Mouse (Mus musculus) kidney, adult 2 months (tissue): Measurements from ENCODE around the gene Speer4c. TPM values are rescaled to one million over a fixed set of nuclear protein-coding genes. Genes with fewer than 3 reads are reported as not detected.
"Not testable (repeated sequence)": the region's sequence is repeated elsewhere in the genome, so short reads cannot be mapped to it uniquely, and the experiment has no call there.

Experiments
- DNase-seq: peaks from one replicate; pipeline ENCODE4 v3.0.0; 2021
- H3K27ac ChIP-seq: fragments of 200-500 bp; 2 replicates; pipeline ENCODE4 v1.5.1; 2012; ENCODE audit warnings: low read depth, low read length, control low read depth, inconsistent platforms; ENCODE audit not compliant: insufficient read depth
- H3K27me3 ChIP-seq: fragments of 200-500 bp; replicated peaks from 2 replicates; pipeline ENCODE4 v1.6.1; 2012; ENCODE audit warnings: mild to moderate bottlenecking, moderate library complexity, low read length, inconsistent platforms; ENCODE audit not compliant: control insufficient read depth, insufficient read depth
- H3K36me3 ChIP-seq: fragments of 200-500 bp; 2 replicates; pipeline ENCODE4 v1.6.1; 2012; ENCODE audit warnings: mild to moderate bottlenecking, moderate library complexity, low read length, inconsistent platforms; ENCODE audit not compliant: control insufficient read depth, insufficient read depth
- H3K4me1 ChIP-seq: fragments of 200-500 bp; 2 replicates; pipeline ENCODE4 v1.6.1; 2011; ENCODE audit warnings: low read length; ENCODE audit not compliant: control insufficient read depth, insufficient read depth
- H3K4me3 ChIP-seq: fragments of 200-500 bp; 2 replicates; pipeline ENCODE4 v1.5.1; 2011; ENCODE audit warnings: mild to moderate bottlenecking, low read depth, low read length, control low read depth; ENCODE audit not compliant: insufficient read depth
- CTCF ChIP-seq: fragments of 200-500 bp; conservative IDR thresholded peaks from 2 replicates; pipeline ENCODE4 v1.5.1; 2011; ENCODE audit warnings: low read depth, mild to moderate bottlenecking, control low read depth, low read length, moderate library complexity, mixed read lengths; ENCODE audit not compliant: insufficient read depth, insufficient read length
- POLR2A ChIP-seq: fragments of 200-500 bp; IDR thresholded peaks from one replicate; pipeline ENCODE4 v1.6.1; 2011; ENCODE audit warnings: low read depth, low read length, control low read depth
- WGBS: fragments of 180-500 bp; shearing (Covaris S2); methylation state at CpG from one replicate; pipeline ENCODE4 v1.1.7; 2018; 5-methylcytosine and 5-hydroxymethylcytosine counted together
- polyA plus RNA-seq: library from polyadenylated mRNA; depleted of rRNA; stranded (reverse); fragments of >200 nt; gene quantifications from 2 replicates; pipeline ENCODE4 v1.2.3, GENCODE M21; 2012; rRNA removed

Gene Speer4c
- not detected in 2 replicates for polyA plus RNA-seq

DNA sequence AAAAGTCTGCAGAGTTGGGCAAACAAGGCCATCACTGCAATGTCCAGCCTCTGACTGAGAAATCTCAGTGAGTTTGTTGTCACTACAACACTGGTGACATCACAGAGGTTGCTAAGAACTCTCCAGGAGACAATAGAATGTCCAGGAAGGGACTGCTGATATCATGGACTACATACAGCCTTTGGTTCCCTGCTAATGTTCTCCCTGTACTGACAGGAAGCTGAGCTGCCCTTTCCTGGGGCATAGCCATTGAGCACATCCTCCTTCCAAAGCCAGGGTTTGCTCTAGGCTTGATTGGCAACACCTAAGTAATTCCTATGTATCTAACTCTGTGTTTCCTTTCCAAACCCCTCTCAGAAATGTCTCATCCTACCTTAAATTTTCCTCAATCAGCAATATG is at the start of gene Speer4c:
Speer4c (minus strand) TSS at position 101 of the 400 bp plus-strand sequence.
- not testable (repeated sequence) for H3K27ac ChIP-seq, H3K27me3 ChIP-seq, H3K4me1 ChIP-seq, H3K36me3 ChIP-seq, DNase-seq, H3K4me3 ChIP-seq

DNA sequence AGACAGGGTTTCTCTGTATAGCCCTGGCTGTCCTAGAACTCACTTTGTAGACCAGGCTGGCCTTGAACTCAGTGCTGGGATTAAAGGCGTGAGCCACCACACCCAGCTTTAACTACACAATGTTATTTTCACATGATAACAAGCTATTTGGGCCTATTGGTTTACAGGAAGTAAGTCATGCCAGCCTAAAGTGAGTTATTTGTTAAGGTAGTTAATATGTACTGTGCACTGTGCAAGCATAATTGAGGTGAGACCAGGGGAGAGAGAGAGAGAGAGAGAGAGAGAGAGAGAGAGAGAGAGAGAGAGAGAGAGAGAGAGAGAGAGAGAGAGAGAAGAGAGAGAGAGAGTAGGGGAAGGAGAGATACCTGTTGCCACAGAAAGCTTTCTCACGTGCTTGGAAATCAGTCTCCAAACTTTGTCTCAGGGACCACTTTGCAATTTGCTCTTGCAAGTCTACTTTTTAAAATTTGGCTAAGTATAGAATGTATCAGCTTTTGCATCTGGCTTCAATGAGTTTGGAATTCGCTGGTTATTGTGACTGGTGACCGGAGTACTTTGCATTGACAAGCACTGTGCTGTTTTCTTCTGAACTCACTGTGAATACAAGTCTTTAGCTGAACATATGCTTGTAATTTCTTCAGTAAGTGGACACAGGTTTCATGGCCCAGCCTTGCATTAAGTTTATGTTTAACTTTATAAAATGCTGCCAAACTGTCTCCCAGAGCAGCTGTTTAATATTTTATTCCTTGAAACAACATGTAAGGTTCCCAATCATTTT is 33.6 kb upstream of the Speer4c start:
- Histone ChIP-seq H3K27me3 (no peaks in the 10 kb centered on the region), H3K36me3 (no peaks in the 10 kb centered on the region), H3K4me1 (no peaks in the 10 kb centered on the region; the same call in 1 of the 2 replicates), H3K4me3 (no peak overlapping the region), H3K27ac (no peak overlapping the region)
- peak; percentile 9 for DNase-seq
- 49% methylated on average over 4 of the region's 4 CpGs for WGBS
- TF ChIP-seq CTCF (no peak), POLR2A (no peak)

DNA sequence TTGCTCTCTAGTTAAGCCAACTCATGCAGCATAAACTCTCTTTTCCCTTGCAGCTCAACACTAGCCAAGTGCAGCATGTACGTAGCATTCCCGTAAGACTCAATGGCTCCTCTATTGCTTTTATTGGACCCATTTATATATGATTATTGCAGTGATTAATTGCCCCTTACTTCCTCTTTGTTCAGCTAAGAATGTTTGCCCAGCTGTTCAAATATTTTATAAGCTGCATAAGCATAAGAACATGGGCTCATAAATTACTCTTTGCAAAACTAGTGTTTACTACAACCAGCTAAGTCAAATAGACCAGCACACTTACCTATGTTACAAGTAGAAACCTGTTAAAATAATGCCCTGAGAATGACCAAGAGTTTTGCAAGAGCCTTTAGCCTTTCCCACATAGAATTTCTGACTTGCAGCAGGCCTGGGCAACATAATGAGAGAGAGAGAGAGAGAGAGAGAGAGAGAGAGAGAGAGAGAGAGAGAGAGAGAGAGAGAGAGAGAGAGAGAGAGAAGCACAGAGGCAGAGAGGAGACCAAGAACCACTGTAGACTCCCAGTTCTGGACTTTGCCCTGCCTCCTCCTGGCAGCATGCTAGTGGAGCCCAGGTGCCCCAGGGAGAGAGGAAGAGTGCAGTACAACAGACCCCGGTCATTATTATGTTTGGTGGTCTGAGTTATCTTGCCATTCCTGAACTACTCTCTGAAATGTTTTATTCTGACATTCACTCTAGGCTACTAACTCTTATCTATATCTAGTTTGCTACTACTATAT is 20.2 kb upstream of the Speer4c start:
- H3K4me1 ChIP-seq, result no peaks in the 10 kb centered on the region
- TF ChIP-seq CTCF (no peak), POLR2A (no peak)
- DNase-seq, result no peak
- H3K27ac ChIP-seq, result no peak overlapping the region
- no peaks in the 10 kb centered on the region for H3K27me3 ChIP-seq
- no peak overlapping the region for H3K4me3 ChIP-seq
- WGBS, result 49% methylated on average over 3 of the region's 3 CpGs
- no peaks in the 10 kb centered on the region for H3K36me3 ChIP-seq

DNA sequence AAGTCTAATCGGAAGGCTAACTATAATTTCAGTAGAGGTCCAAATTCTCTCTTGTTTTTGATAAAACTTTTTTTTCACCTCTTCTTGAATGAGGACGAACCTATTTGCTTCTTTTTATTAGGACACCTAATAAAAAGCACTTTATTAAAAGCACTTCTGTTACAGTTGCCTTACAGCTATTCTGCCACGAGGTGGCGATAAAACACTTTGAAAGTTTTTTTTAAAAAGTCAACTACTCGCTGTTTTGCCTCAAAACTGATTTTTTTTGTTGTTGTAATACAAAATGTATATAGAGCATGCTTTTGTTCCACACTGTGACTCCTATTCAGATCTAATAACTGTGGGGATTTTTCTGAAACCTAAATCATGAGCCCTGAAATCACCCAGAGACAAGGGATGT is 11.2 kb downstream of the Speer4c start:
- not testable (repeated sequence) for H3K4me1 ChIP-seq, H3K27me3 ChIP-seq, H3K4me3 ChIP-seq, H3K36me3 ChIP-seq, H3K27ac ChIP-seq
- DNase-seq, result peak; percentile 28
- WGBS, result 23% methylated on average over 5 of the region's 5 CpGs

DNA sequence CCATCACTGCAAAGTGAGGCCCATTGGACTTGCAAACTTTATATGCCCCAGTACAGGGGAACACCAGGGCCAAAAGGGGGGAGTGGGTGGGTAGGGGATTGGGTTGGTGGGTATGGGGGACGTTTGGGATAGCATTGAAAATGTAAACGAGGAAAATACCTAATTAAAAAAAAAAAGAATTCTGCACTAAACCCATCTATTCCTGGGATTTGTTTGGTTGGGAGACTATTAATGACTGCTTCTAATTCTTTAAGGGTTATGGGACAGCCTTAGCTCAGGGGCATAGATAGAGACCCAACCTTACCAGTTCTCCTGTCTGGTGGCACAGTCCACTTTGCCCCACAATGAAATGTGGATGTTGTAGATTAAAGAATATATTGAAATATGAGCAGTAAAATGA is 16.4 kb downstream of the Speer4c start:
- H3K27me3 ChIP-seq, H3K4me3 ChIP-seq, H3K4me1 ChIP-seq, H3K27ac ChIP-seq, DNase-seq, H3K36me3 ChIP-seq: not testable (repeated sequence)
- 30% methylated on average over 2 of the region's 2 CpGs for WGBS

DNA sequence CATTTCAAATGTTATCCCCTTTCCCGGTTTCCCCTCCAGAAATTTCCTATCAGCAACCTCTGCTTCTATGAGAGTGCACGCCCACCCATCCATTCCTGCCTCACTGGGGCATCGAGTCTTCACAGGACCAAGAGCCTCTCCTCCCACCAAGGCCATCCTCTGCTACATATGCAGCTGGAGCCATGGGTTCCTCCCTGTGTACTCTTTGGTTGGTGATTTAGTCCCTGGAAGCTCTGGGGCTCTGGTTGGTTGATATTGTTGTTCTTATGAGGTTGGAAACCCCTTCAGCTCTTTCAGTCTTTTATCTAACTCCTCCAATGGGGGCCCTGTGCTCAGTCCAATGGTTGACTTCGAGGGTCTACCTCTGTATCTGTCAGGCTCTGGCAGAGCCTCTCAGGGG is 22.2 kb downstream of the Speer4c start:
- 80% methylated on average over 4 of the region's 4 CpGs for WGBS
- not testable (repeated sequence) for H3K36me3 ChIP-seq, H3K4me3 ChIP-seq, DNase-seq, H3K27ac ChIP-seq, H3K27me3 ChIP-seq, H3K4me1 ChIP-seq

DNA sequence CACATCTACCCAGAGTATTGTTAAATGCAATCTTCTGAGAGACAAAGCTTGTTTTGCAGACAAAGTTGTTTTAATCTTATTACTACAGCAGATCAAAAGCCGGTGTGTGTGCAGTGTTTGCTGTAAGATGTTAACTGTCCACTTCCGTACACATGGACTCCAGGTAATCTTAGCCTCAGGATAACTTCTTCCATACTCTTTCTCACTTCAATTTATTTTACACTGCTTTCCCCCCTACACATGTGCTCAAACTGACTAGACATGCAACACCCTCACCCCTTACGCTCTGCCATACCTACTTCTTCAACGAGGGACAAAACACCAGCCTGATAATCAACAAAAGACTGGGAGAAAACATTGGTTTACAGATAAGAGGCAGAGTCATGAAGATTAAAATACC is 23.2 kb downstream of the Speer4c start:
- not testable (repeated sequence) for H3K4me1 ChIP-seq, H3K36me3 ChIP-seq, H3K27me3 ChIP-seq, DNase-seq, H3K4me3 ChIP-seq, H3K27ac ChIP-seq
- 80% methylated on average over 4 of the region's 4 CpGs for WGBS

DNA sequence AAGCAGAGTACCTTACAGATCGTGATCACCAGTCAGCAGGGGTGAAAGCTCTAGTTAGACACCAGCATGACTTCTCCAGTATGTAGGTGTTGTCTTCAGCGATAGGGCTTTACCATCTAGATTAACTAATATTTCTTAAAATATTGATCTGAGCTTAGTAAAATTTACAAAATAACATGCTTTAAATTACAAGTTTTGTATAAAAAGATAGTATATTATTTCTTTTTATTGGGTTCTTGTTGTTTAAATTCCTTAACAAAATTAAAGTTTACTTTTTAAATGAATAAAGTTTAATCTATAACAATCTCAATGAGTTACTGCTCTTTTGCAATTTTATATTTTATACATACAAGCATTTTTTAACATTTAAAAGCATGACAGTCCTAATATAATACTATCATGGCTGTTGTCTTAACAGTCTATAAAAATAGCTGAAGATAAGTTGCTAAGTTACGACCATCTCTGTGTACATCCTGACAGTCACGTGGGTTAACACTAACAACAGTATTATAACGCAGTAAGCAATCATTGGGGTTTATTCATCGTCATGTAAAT is 24.3 kb downstream of the Speer4c start:
- H3K27ac ChIP-seq, H3K4me3 ChIP-seq, DNase-seq, H3K36me3 ChIP-seq, H3K4me1 ChIP-seq, H3K27me3 ChIP-seq: not testable (repeated sequence)
- WGBS, result 79% methylated on average over 6 of the region's 6 CpGs

DNA sequence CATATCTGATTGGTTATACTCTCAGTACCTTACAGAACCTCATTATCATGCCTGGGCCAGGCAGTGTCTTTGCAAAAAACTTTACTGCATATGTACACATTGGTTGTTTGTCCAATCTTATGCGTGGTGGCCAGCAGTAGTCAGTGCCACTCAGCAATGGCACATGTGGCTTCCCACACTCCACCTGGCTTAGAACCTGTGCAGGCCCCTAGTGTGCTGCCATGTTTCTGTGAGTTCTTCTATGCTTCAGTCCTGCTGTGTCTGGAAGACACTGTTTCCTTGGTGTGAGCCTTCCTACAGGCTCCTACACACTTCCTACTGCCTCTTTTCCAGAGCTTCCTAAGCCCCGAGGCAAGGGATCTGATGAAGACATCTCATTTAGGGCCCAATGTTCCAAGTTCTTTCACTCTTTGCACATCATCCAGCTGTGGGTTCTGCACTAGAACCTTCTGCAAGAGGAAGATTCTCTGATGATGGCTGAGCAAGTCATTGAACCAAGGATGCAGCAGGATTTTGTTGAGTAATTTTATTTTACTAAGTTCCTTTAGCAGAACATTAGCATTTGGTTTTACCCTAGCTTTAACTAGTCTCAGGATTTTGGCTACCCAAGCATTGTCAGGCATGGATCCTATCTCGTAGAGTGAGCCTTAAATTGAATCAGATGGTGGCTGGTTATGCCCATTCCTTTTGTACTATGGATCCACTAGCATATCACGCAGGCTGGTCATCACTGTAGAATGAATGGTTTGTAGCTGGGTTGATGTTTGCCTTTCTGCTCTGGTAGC is 25.0 kb downstream of the Speer4c start:
- H3K27ac ChIP-seq, DNase-seq, H3K4me1 ChIP-seq, H3K4me3 ChIP-seq, H3K27me3 ChIP-seq, H3K36me3 ChIP-seq: not testable (repeated sequence)
- 65% methylated on average over 4 of the region's 4 CpGs for WGBS

DNA sequence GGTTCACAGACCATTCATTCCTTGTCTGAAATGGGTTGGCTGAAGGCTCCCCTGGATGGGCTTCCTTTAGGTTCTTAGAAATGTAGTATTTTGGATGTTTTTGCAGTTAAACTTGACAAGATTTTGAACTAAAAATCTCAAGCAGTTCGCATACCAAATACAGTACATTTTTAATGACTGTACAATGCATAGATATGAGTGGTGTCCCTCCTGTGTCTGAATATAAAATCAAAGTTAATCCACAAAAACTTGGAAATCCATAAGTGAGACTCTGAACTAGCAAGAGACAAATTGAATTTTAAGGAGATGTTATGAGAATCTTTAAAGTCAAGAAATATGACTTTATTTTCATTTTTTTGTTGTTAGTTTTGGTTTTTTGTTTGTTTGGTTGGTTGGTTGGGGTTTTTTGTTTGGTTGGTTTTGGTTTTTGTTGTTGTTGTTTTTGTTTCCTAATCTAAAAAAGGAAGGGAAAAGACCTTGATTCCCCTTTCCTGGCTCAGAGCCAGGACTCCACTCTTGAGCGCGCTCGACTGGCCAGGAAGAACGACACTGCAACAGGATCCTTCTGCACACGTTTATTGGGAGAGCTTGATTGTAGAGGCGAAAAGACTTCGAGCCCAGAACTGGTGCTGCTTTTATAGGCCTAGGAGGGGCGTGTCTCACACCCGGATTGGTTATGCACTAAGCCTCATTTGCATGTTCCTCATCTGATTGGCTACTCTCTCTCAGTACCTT is 32.6 kb downstream of the Speer4c start:
- DNase-seq, result peak; percentile 81
- not testable (repeated sequence) for H3K4me1 ChIP-seq, H3K36me3 ChIP-seq, H3K27ac ChIP-seq, H3K27me3 ChIP-seq, H3K4me3 ChIP-seq
- 67% methylated on average over 8 of the region's 10 CpGs for WGBS
